11 mouse cellular contexts compared by ENCODE assay signal in genomic region chrX:169053907-169054476, GRCm38 (mm10).
DNase-seq lines count a peak whose midpoint lies in the region; ATAC-seq lines count a peak whose summit lies in the region.
"Had no signal": no experiment of that assay in that cellular context is flagged by ENCODE, and none has a peak within 500 bp of the region (broad histone marks: within the 10 kb centered on the region; RNA-seq: fewer than 3 reads in every experiment).

No protein-coding gene starts in this region.

- no peak overlapping the region for H3K4me3 ChIP-seq in intestine, embryonic 16.5 days (ENCODE audit: low read length)

- no peak overlapping the region for H3K27ac ChIP-seq in intestine, embryonic 16.5 days (ENCODE audit: low read length)
- H3K27ac ChIP-seq: macrophage had no signal

- intact Hi-C loops in heart, postnatal 25 days (cut with DNase I): no loop called here

- H3K36me3 ChIP-seq in intestine, embryonic 16.5 days (ENCODE audit: control insufficient read depth, insufficient read depth, low read length): no peaks in the 10 kb centered on the region

- no peak overlapping the region for H3K4me2 ChIP-seq in intestine, embryonic 16.5 days (ENCODE audit: low read depth, low read length)

- DNase-seq in heart, adult 11 months: peak; percentile 91
- DNase-seq in heart, postnatal 25 days (ENCODE audit: low spot score): no peak
- peak; percentile 22 for DNase-seq in 3134 (ENCODE audit: extremely low read depth, insufficient read length, low spot score)
- peak; percentile 9 for DNase-seq in embryo, embryonic 10.5 days (ENCODE audit: low spot score)
- DNase-seq in spleen, postnatal 36 days (ENCODE audit: low spot score in 2 of 2): no peak
- DNase-seq in urinary bladder, postnatal 36 days (ENCODE audit: low spot score in 2 of 2): no peak
- DNase-seq: adrenal gland, postnatal 36 days; layer of hippocampus, postnatal 36 days had no signal

- no peaks in the 10 kb centered on the region for H3K4me1 ChIP-seq in intestine, embryonic 16.5 days (ENCODE audit: control insufficient read depth, insufficient read depth, low read length)

- no peak overlapping the region for H3K9ac ChIP-seq in intestine, embryonic 16.5 days (ENCODE audit: low read depth, low read length)

- 0 out of 2 replicates have a peak, but pooled peaks cover 4% of the 10 kb centered on the region for H3K27me3 ChIP-seq in intestine, embryonic 16.5 days (replicated peaks; ENCODE audit: control insufficient read depth, insufficient read depth, low read length)

- H3K9me3 ChIP-seq in intestine, embryonic 16.5 days (ENCODE audit: control insufficient read depth, low read length): no peaks in the 10 kb centered on the region

- WGBS in intestine, embryonic 16.5 days: 44% methylated on average over 5 of the region's 5 CpGs

- peak; percentile 36; the same call in 1 of the 2 replicates for ATAC-seq in intestine, embryonic 16.5 days
- no peak for ATAC-seq in cerebellum, adult (ENCODE audit: insufficient number of reproducible peaks, low FRiP score, low TSS enrichment)

Comparison
In these comparisons a context has a peak if more than half of its experiments do, and no peak if none do; other contexts are left out.
1. DNase-seq: peak in heart, adult 11 months (single experiment), 3134 (single experiment) and embryo, embryonic 10.5 days (single experiment); none in heart, postnatal 25 days (single experiment), spleen, postnatal 36 days (0 of 2) and urinary bladder, postnatal 36 days (0 of 2).